Mouse (Mus musculus) embryonic facial prominence, embryonic 14.5 days (tissue): ENCODE results near the gene Cdyl2. TPM values are rescaled to one million over a fixed set of nuclear protein-coding genes. Genes with fewer than 3 reads are reported as not detected.

Source experiments
- ATAC-seq: fragments of 200-750 bp; cut with Nextera tagmentation; 2 replicates; pipeline ENCODE4 v1.8.0; 2017; ENCODE audit warnings: low read depth, moderate number of reproducible peaks, moderate TSS enrichment
- DNase-seq: peaks from one replicate; pipeline ENCODE4 v3.0.0-alpha.2; 2015; ENCODE audit warnings: low spot score
- H3K27ac ChIP-seq: fragments of 300-500 bp; sonication (generic); replicated peaks from 2 replicates; pipeline ENCODE4 v1.5.1; 2014; ENCODE audit warnings: low read depth, mild to moderate bottlenecking, low read length, moderate library complexity
- H3K27me3 ChIP-seq: fragments of 300-500 bp; sonication (generic); replicated peaks from 2 replicates; pipeline ENCODE4 v1.6.1; 2014; ENCODE audit warnings: low read length; ENCODE audit not compliant: control insufficient read depth, insufficient read depth
- H3K36me3 ChIP-seq: fragments of 300-500 bp; sonication (generic); 2 replicates; pipeline ENCODE4 v1.6.1; 2014; ENCODE audit warnings: low read length, mixed read lengths; ENCODE audit not compliant: control insufficient read depth, insufficient read depth
- H3K4me1 ChIP-seq: fragments of 300-500 bp; sonication (generic); 2 replicates; pipeline ENCODE4 v1.6.1; 2014; ENCODE audit warnings: antibody characterized with exemption, low read length; ENCODE audit not compliant: control insufficient read depth, insufficient read depth
- H3K4me2 ChIP-seq: fragments of 300-500 bp; sonication (generic); 2 replicates; pipeline ENCODE4 v1.6.1; 2014; ENCODE audit warnings: low read depth, mild to moderate bottlenecking, low read length, moderate library complexity, mixed read lengths
- H3K4me3 ChIP-seq: fragments of 300-500 bp; sonication (generic); 2 replicates; pipeline ENCODE4 v1.5.1; 2014; ENCODE audit warnings: low read depth, mild to moderate bottlenecking, low read length
- H3K9ac ChIP-seq: fragments of 300-500 bp; sonication (generic); 2 replicates; pipeline ENCODE4 v1.6.1; 2014; ENCODE audit warnings: low read depth, mild to moderate bottlenecking, low read length, moderate library complexity, mixed read lengths
- H3K9me3 ChIP-seq: fragments of 300-500 bp; sonication (generic); 2 replicates; pipeline ENCODE4 v1.6.1; 2016; ENCODE audit warnings: low read length; ENCODE audit not compliant: control insufficient read depth
- WGBS: fragments of 180-500 bp; shearing (Covaris S2); extraction: QIAGEN DNeasy Blood & Tissue Kit; methylation state at CpG from one replicate; pipeline ENCODE4 v1.1.7; 2014; 5-methylcytosine and 5-hydroxymethylcytosine counted together
- polyA plus RNA-seq: library from polyadenylated mRNA; unstranded; fragments of >200 nt; fragmentation: Nextera tagmentation; extraction: Ambion mirVana; gene quantifications from 2 replicates; pipeline ENCODE4 v1.2.1, GENCODE M21; 2014

Cdyl2 gene
- polyA plus RNA-seq, 1 experiment from 2014 or later: 9.3 TPM

- H3K9me3 ChIP-seq: no peaks in the 10 kb centered on the region
- DNase-seq (no peak), ATAC-seq (no peak)
- no peak overlapping the region for H3K4me3 ChIP-seq
- H3K9ac ChIP-seq: no peak overlapping the region
- 86% methylated on average over 7 of the region's 7 CpGs for WGBS
- no peaks in the 10 kb centered on the region for H3K27me3 ChIP-seq
- no peak overlapping the region for H3K4me2 ChIP-seq
- no peaks in the 10 kb centered on the region for H3K4me1 ChIP-seq
- H3K27ac ChIP-seq: no peak overlapping the region
- no peaks in the 10 kb centered on the region for H3K36me3 ChIP-seq
Measured at GRCm38 (mm10) chr8:116637193-116637592, 95.6 kb downstream of the Cdyl2 start.

- Histone ChIP-seq H3K4me1 (no peaks in the 10 kb centered on the region), H3K27me3 (no peaks in the 10 kb centered on the region), H3K4me2 (no peak overlapping the region), H3K4me3 (no peak overlapping the region), H3K36me3 (no peaks in the 10 kb centered on the region), H3K9me3 (no peaks in the 10 kb centered on the region), H3K9ac (no peak overlapping the region), H3K27ac (no peak overlapping the region)
- WGBS: 85% methylated on average over 10 of the region's 10 CpGs
- ATAC-seq (no peak), DNase-seq (no peak)
Measured at GRCm38 (mm10) chr8:116636396-116636795, 96.4 kb downstream of the Cdyl2 start.

- Histone ChIP-seq H3K4me2 (no peak overlapping the region), H3K27me3 (no peaks in the 10 kb centered on the region), H3K4me3 (no peak overlapping the region), H3K4me1 (no peaks in the 10 kb centered on the region), H3K36me3 (no peaks in the 10 kb centered on the region), H3K9ac (no peak overlapping the region), H3K27ac (no peak overlapping the region), H3K9me3 (no peaks in the 10 kb centered on the region)
- 89% methylated on average over 8 of the region's 8 CpGs for WGBS
- DNase-seq (no peak), ATAC-seq (no peak)
Measured at GRCm38 (mm10) chr8:116635972-116636371, 96.8 kb downstream of the Cdyl2 start.

- Histone ChIP-seq H3K27ac (no peak overlapping the region), H3K9me3 (no peaks in the 10 kb centered on the region), H3K4me1 (no peaks in the 10 kb centered on the region), H3K36me3 (no peaks in the 10 kb centered on the region), H3K27me3 (no peaks in the 10 kb centered on the region), H3K4me3 (no peak overlapping the region), H3K9ac (no peak overlapping the region), H3K4me2 (no peak overlapping the region)
- 83% methylated on average over 13 of the region's 13 CpGs for WGBS
- no peak for DNase-seq
- no peak for ATAC-seq
Measured at GRCm38 (mm10) chr8:116635261-116635660, 97.5 kb downstream of the Cdyl2 start.

- Histone ChIP-seq H3K36me3 (no peaks in the 10 kb centered on the region), H3K27me3 (no peaks in the 10 kb centered on the region), H3K27ac (no peak overlapping the region), H3K9me3 (no peaks in the 10 kb centered on the region), H3K4me2 (no peak overlapping the region), H3K9ac (no peak overlapping the region), H3K4me1 (no peaks in the 10 kb centered on the region), H3K4me3 (no peak overlapping the region)
- no peak for ATAC-seq
- WGBS: 77% methylated on average over 4 of the region's 4 CpGs
- no peak for DNase-seq
Measured at GRCm38 (mm10) chr8:116634436-116634835, 98.4 kb downstream of the Cdyl2 start.

- Histone ChIP-seq H3K4me3 (no peak overlapping the region), H3K9ac (no peak overlapping the region), H3K4me1 (no peaks in the 10 kb centered on the region), H3K4me2 (no peak overlapping the region), H3K36me3 (no peaks in the 10 kb centered on the region), H3K9me3 (no peaks in the 10 kb centered on the region), H3K27me3 (no peaks in the 10 kb centered on the region), H3K27ac (no peak overlapping the region)
- DNase-seq: no peak
- ATAC-seq: no peak
- WGBS: 69% methylated on average over 10 of the region's 10 CpGs
Measured at GRCm38 (mm10) chr8:116633470-116634150, 99.2 kb downstream of the Cdyl2 start.

- 40% methylated on average over 11 of the region's 11 CpGs for WGBS
- ATAC-seq (peak; percentile 23; the same call in 1 of the 2 replicates), DNase-seq (no peak)
Measured at GRCm38 (mm10) chr8:116630066-116630465, 102.7 kb downstream of the Cdyl2 start.

GRCm38 (mm10) chr8:116628975-116629374 is 103.8 kb downstream of the Cdyl2 start:
- 77% methylated on average over 7 of the region's 7 CpGs for WGBS
- Histone ChIP-seq H3K27me3 (no peaks in the 10 kb centered on the region), H3K4me2 (no peak overlapping the region), H3K27ac (no peak overlapping the region), H3K4me1 (no peaks in the 10 kb centered on the region), H3K4me3 (no peak overlapping the region), H3K9me3 (no peaks in the 10 kb centered on the region), H3K36me3 (no peaks in the 10 kb centered on the region), H3K9ac (no peak overlapping the region)
- DNase-seq (no peak), ATAC-seq (no peak)

More at GRCm38 (mm10) chr8:116630066-116630465, 102.7 kb downstream of the Cdyl2 start:
- Histone ChIP-seq H3K27ac (no peak overlapping the region), H3K4me1 (no peaks in the 10 kb centered on the region), H3K9me3 (no peaks in the 10 kb centered on the region), H3K27me3 (no peaks in the 10 kb centered on the region), H3K4me2 (no peak overlapping the region), H3K4me3 (no peak overlapping the region), H3K36me3 (no peaks in the 10 kb centered on the region), H3K9ac (no peak overlapping the region)

GRCm38 (mm10) chr8:116627854-116628479 is 104.8 kb downstream of the Cdyl2 start:
- Histone ChIP-seq H3K27me3 (no peaks in the 10 kb centered on the region), H3K4me1 (no peaks in the 10 kb centered on the region), H3K4me2 (no peak overlapping the region), H3K27ac (no peak overlapping the region), H3K36me3 (no peaks in the 10 kb centered on the region), H3K9me3 (no peaks in the 10 kb centered on the region), H3K9ac (no peak overlapping the region), H3K4me3 (no peak overlapping the region)
- no peak for ATAC-seq
- WGBS: 91% methylated on average over 2 of the region's 2 CpGs
- no peak for DNase-seq
